ENCODE assay signal across 23 mouse cellular contexts in genomic region chr5:111436260-111436659, GRCm38 (mm10). TPM values are rescaled to one million over a fixed set of nuclear protein-coding genes. Genes with fewer than 3 reads are reported as not detected.
DNase-seq lines count a peak whose midpoint lies in the region; ATAC-seq lines count a peak whose summit lies in the region.
"Had no signal": no experiment of that assay in that cellular context is flagged by ENCODE, and none has a peak within 500 bp of the region (broad histone marks: within the 10 kb centered on the region; RNA-seq: fewer than 3 reads in every experiment).

No protein-coding gene starts in this region.

- no peak overlapping the region for H3K4me2 ChIP-seq in forebrain, embryonic 15.5 days (replicated peaks)
- no peak overlapping the region for H3K4me2 ChIP-seq in forebrain, embryonic 11.5 days (ENCODE audit: low read depth, low read length, severe bottlenecking)
- no peak overlapping the region for H3K4me2 ChIP-seq in hindbrain, embryonic 11.5 days (replicated peaks; ENCODE audit: low read depth, low read length)
- H3K4me2 ChIP-seq in midbrain, embryonic 14.5 days (ENCODE audit: low read length), result no peak overlapping the region
- H3K4me2 ChIP-seq in midbrain, embryonic 15.5 days, result no peak overlapping the region
- H3K4me2 ChIP-seq: embryonic facial prominence, embryonic 12.5 days; heart, embryonic 13.5 days; kidney, embryonic 15.5 days; limb, embryonic 15.5 days; midbrain, embryonic 12.5 days had no signal

- H3K4me3 ChIP-seq in forebrain, embryonic 15.5 days, result no peak overlapping the region
- no peak overlapping the region for H3K4me3 ChIP-seq in forebrain, embryonic 11.5 days (ENCODE audit: low read depth, low read length)
- H3K4me3 ChIP-seq in hindbrain, embryonic 10.5 days, result no peak overlapping the region
- no peak overlapping the region for H3K4me3 ChIP-seq in hindbrain, embryonic 11.5 days (ENCODE audit: low read depth, low read length)
- H3K4me3 ChIP-seq in midbrain, embryonic 14.5 days (replicated peaks; ENCODE audit: low read depth, low read length), result no peak overlapping the region
- no peak overlapping the region for H3K4me3 ChIP-seq in midbrain, embryonic 15.5 days
- H3K4me3 ChIP-seq in embryonic facial prominence, embryonic 10.5 days, result no peak overlapping the region
- H3K4me3 ChIP-seq: embryonic facial prominence, embryonic 12.5 days; erythroblast, embryonic 14.5 days; heart, embryonic 13.5 days; kidney, embryonic 15.5 days; limb, embryonic 15.5 days; midbrain, embryonic 12.5 days; myocyte had no signal

- WGBS in forebrain, embryonic 15.5 days, result 81% methylated on average over 7 of the region's 7 CpGs
- WGBS in forebrain, embryonic 11.5 days, result 81% methylated on average over 7 of the region's 7 CpGs
- 82% methylated on average over 7 of the region's 7 CpGs for WGBS in hindbrain, embryonic 10.5 days
- WGBS in hindbrain, embryonic 11.5 days, result 84% methylated on average over 7 of the region's 7 CpGs
- WGBS in midbrain, embryonic 14.5 days, result 83% methylated on average over 7 of the region's 7 CpGs
- 80% methylated on average over 7 of the region's 7 CpGs for WGBS in midbrain, embryonic 15.5 days
- WGBS in embryonic facial prominence, embryonic 10.5 days, result 89% methylated on average over 7 of the region's 7 CpGs

- H3K27ac ChIP-seq in forebrain, embryonic 15.5 days (replicated peaks), result peak overlapping the region; percentile 80; the same call in 1 of the 2 replicates
- H3K27ac ChIP-seq in forebrain, embryonic 11.5 days (ENCODE audit: low read depth, low read length), result no peak overlapping the region
- peak overlapping the region; percentile 20 for H3K27ac ChIP-seq in hindbrain, embryonic 10.5 days
- no peak overlapping the region for H3K27ac ChIP-seq in hindbrain, embryonic 11.5 days (ENCODE audit: low read depth, low read length)
- peak overlapping the region; percentile 41; the same call in 1 of the 2 replicates for H3K27ac ChIP-seq in midbrain, embryonic 14.5 days (replicated peaks; ENCODE audit: low read depth, low read length)
- no peak overlapping the region; the same call in 1 of the 2 replicates for H3K27ac ChIP-seq in midbrain, embryonic 15.5 days
- peak overlapping the region; percentile 31; the same call in 1 of the 2 replicates for H3K27ac ChIP-seq in embryonic facial prominence, embryonic 10.5 days (replicated peaks)
- H3K27ac ChIP-seq: embryonic facial prominence, embryonic 12.5 days; heart, embryonic 13.5 days; kidney, embryonic 15.5 days; limb, embryonic 15.5 days had no signal

- H3K4me1 ChIP-seq in forebrain, embryonic 15.5 days, result peaks cover 84% of the 10 kb centered on the region
- peaks cover 22% of the 10 kb centered on the region for H3K4me1 ChIP-seq in forebrain, embryonic 11.5 days (replicated peaks; ENCODE audit: control insufficient read depth, insufficient read depth, low read length)
- peaks cover 99% of the 10 kb centered on the region for H3K4me1 ChIP-seq in hindbrain, embryonic 10.5 days (replicated peaks)
- peaks cover 12% of the 10 kb centered on the region for H3K4me1 ChIP-seq in hindbrain, embryonic 11.5 days (replicated peaks; ENCODE audit: control insufficient read depth, insufficient read depth, low read length)
- peaks cover 59% of the 10 kb centered on the region for H3K4me1 ChIP-seq in midbrain, embryonic 14.5 days (ENCODE audit: control insufficient read depth, insufficient read depth, low read length)
- peaks cover 77% of the 10 kb centered on the region for H3K4me1 ChIP-seq in midbrain, embryonic 15.5 days
- peaks cover 86% of the 10 kb centered on the region for H3K4me1 ChIP-seq in embryonic facial prominence, embryonic 10.5 days

- ATAC-seq in forebrain, embryonic 15.5 days (replicated peaks), result no peak
- ATAC-seq in forebrain, embryonic 11.5 days (replicated peaks; ENCODE audit: low FRiP score), result no peak
- ATAC-seq in hindbrain, embryonic 11.5 days (ENCODE audit: low FRiP score), result no peak
- ATAC-seq in midbrain, embryonic 14.5 days (ENCODE audit: low FRiP score, low TSS enrichment), result no peak
- no peak for ATAC-seq in midbrain, embryonic 15.5 days (replicated peaks)
- ATAC-seq: CD4-positive, CD25-positive, alpha-beta regulatory T cell, adult 4 months; intestine, postnatal 0 days had no signal

- no peak for DNase-seq in forebrain, embryonic 11.5 days (ENCODE audit: low spot score)
- DNase-seq in hindbrain, embryonic 10.5 days (ENCODE audit: low spot score), result no peak
- DNase-seq in hindbrain, embryonic 11.5 days (ENCODE audit: low spot score), result no peak
- DNase-seq in midbrain, embryonic 14.5 days, result no peak
- DNase-seq in embryonic facial prominence, embryonic 10.5 days (ENCODE audit: low spot score), result no peak
- no peak for DNase-seq in embryo, embryonic 10 days (ENCODE audit: low spot score)
- DNase-seq: adrenal gland, postnatal 14 days; cerebellum, adult 8-10 months; heart, postnatal 4 days; left cerebral cortex, postnatal 4 days; lung, postnatal 4 days; thymus, adult 18-20 months had no signal

- H3K9ac ChIP-seq in forebrain, embryonic 15.5 days (replicated peaks), result no peak overlapping the region
- no peak overlapping the region for H3K9ac ChIP-seq in forebrain, embryonic 11.5 days (ENCODE audit: low read length)
- no peak overlapping the region for H3K9ac ChIP-seq in hindbrain, embryonic 11.5 days (ENCODE audit: low read depth, low read length)
- no peak overlapping the region; the same call in 1 of the 2 replicates for H3K9ac ChIP-seq in midbrain, embryonic 14.5 days (replicated peaks; ENCODE audit: low read length)
- H3K9ac ChIP-seq in midbrain, embryonic 15.5 days, result no peak overlapping the region
- H3K9ac ChIP-seq: embryonic facial prominence, embryonic 12.5 days; kidney, embryonic 15.5 days; limb, embryonic 15.5 days; midbrain, embryonic 12.5 days had no signal

- no peaks in the 10 kb centered on the region for H3K36me3 ChIP-seq in forebrain, embryonic 15.5 days
- peaks cover 3% of the 10 kb centered on the region; the same call in 1 of the 2 replicates for H3K36me3 ChIP-seq in forebrain, embryonic 11.5 days (ENCODE audit: control insufficient read depth, insufficient read depth, low read length)
- peaks cover 100% of the 10 kb centered on the region for H3K36me3 ChIP-seq in hindbrain, embryonic 10.5 days
- H3K36me3 ChIP-seq in hindbrain, embryonic 11.5 days (ENCODE audit: control insufficient read depth, insufficient read depth, low read length), result 0 out of 2 replicates have a peak, but pooled peaks cover 3% of the 10 kb centered on the region
- peaks cover 16% of the 10 kb centered on the region; the same call in 1 of the 2 replicates for H3K36me3 ChIP-seq in midbrain, embryonic 14.5 days (ENCODE audit: control insufficient read depth, insufficient read depth, low read length)
- H3K36me3 ChIP-seq in midbrain, embryonic 15.5 days (replicated peaks), result no peaks in the 10 kb centered on the region
- peaks cover 94% of the 10 kb centered on the region for H3K36me3 ChIP-seq in embryonic facial prominence, embryonic 10.5 days (replicated peaks)
- H3K36me3 ChIP-seq: kidney, embryonic 15.5 days had no signal

- H3K27me3 ChIP-seq in forebrain, embryonic 15.5 days, result no peaks in the 10 kb centered on the region
- no peaks in the 10 kb centered on the region for H3K27me3 ChIP-seq in forebrain, embryonic 11.5 days (ENCODE audit: control insufficient read depth, insufficient read depth, low read length)
- no peaks in the 10 kb centered on the region for H3K27me3 ChIP-seq in hindbrain, embryonic 10.5 days (ENCODE audit: insufficient read depth, poor library complexity, severe bottlenecking)
- no peaks in the 10 kb centered on the region for H3K27me3 ChIP-seq in hindbrain, embryonic 11.5 days (ENCODE audit: control insufficient read depth, insufficient read depth, low read length)
- no peaks in the 10 kb centered on the region for H3K27me3 ChIP-seq in midbrain, embryonic 14.5 days (ENCODE audit: control insufficient read depth, insufficient read depth, low read length)
- H3K27me3 ChIP-seq in midbrain, embryonic 15.5 days (replicated peaks), result no peaks in the 10 kb centered on the region
- no peaks in the 10 kb centered on the region for H3K27me3 ChIP-seq in embryonic facial prominence, embryonic 10.5 days (replicated peaks; ENCODE audit: low read depth, poor library complexity, severe bottlenecking)
- H3K27me3 ChIP-seq: embryonic facial prominence, embryonic 12.5 days; heart, embryonic 13.5 days; limb, embryonic 15.5 days; midbrain, embryonic 12.5 days had no signal

- no peaks in the 10 kb centered on the region for H3K9me3 ChIP-seq in forebrain, embryonic 15.5 days
- H3K9me3 ChIP-seq in forebrain, embryonic 11.5 days (ENCODE audit: control insufficient read depth, low read length), result no peaks in the 10 kb centered on the region
- H3K9me3 ChIP-seq in hindbrain, embryonic 10.5 days, result no peaks in the 10 kb centered on the region
- H3K9me3 ChIP-seq in hindbrain, embryonic 11.5 days (ENCODE audit: control insufficient read depth, low read length), result no peaks in the 10 kb centered on the region
- H3K9me3 ChIP-seq in midbrain, embryonic 14.5 days (ENCODE audit: control insufficient read depth, low read length), result no peaks in the 10 kb centered on the region
- H3K9me3 ChIP-seq in midbrain, embryonic 15.5 days, result no peaks in the 10 kb centered on the region
- no peaks in the 10 kb centered on the region for H3K9me3 ChIP-seq in embryonic facial prominence, embryonic 10.5 days
- H3K9me3 ChIP-seq: embryonic facial prominence, embryonic 12.5 days; heart, embryonic 13.5 days; kidney, embryonic 15.5 days; limb, embryonic 15.5 days; midbrain, embryonic 12.5 days had no signal

RNA-seq across cellular contexts. Expression of gene Mn1, which starts 19.1 kb away (rescaled TPM):
- 102 and 109 TPM in 2 replicates for polyA plus RNA-seq in forebrain, embryonic 15.5 days (2015; fragmentation: Nextera tagmentation; extraction: Ambion mirVana)
- 50.9 and 51.9 TPM in 2 replicates for polyA plus RNA-seq in forebrain, embryonic 11.5 days (2014; fragmentation: Nextera tagmentation; extraction: Ambion mirVana)
- polyA plus RNA-seq in hindbrain, embryonic 10.5 days (2016; fragmentation: Nextera tagmentation; extraction: Ambion mirVana), result 55.9 and 65.1 TPM in 2 replicates
- 41.9 and 42.5 TPM in 2 replicates for polyA plus RNA-seq in hindbrain, embryonic 11.5 days (2014; fragmentation: Nextera tagmentation; extraction: Ambion mirVana)
- 51.7 and 69.2 TPM in 2 replicates for polyA plus RNA-seq in midbrain, embryonic 14.5 days (2014; fragmentation: Nextera tagmentation; extraction: Ambion mirVana)
- polyA plus RNA-seq in midbrain, embryonic 15.5 days (2015; fragmentation: Nextera tagmentation; extraction: Ambion mirVana), result 60.1 and 64.8 TPM in 2 replicates
- polyA plus RNA-seq in embryonic facial prominence, embryonic 10.5 days (2016; fragmentation: Nextera tagmentation; extraction: Ambion mirVana), result 44.3 and 49.5 TPM in 2 replicates
- polyA plus RNA-seq: CD4-positive, CD25-positive, alpha-beta regulatory T cell, adult 4 months had no signal

Comparison
In these comparisons a context has a peak if more than half of its experiments do, and no peak if none do; other contexts are left out.
1. H3K27ac ChIP-seq: peak in forebrain, embryonic 15.5 days (single experiment), hindbrain, embryonic 10.5 days (single experiment), midbrain, embryonic 14.5 days (single experiment) and embryonic facial prominence, embryonic 10.5 days (single experiment); none in forebrain, embryonic 11.5 days (single experiment), hindbrain, embryonic 11.5 days (single experiment) and midbrain, embryonic 15.5 days (single experiment).